Mouse (Mus musculus): ENCODE measurements around the gene Nsun7. TPM values are rescaled to one million over a fixed set of nuclear protein-coding genes. Genes with fewer than 3 reads are reported as not detected.

Gene Nsun7
- polyA plus RNA-seq, 1 experiment, result 1.3 TPM

DNA sequence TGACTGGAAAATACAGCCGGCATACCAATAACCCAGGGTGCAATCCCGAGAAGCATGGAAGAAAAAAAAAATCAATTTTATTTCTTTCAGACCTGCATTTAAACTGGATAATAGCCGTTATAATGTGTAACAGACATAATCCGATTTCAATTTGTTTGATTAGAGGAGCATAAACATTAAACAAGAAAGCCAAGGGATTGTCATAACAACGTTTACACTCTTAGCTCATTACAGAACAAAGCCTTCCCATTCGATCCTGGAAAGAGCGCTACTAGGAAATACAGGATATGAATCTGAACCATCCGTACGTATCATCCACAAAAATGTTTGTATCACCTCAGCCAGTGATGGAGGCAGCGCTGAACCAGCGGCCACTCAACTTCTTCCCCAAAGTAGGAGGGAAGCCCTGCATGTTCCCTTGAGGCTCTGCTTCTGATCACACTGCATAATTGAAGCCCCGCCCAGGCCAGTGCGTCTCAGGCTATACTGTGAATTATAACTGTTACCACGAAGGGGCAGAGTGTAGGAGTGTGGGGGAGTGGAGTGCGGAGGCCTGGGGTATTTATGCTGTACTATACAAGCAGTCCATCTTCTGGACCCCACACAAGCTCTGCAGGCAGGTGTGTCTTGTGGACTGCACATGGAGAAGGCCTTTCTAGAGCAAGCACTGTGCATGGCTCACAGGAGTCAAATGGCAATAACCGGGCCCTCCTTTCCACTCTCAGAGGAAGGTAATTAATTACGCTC lies 80.8 kb downstream of the Nsun7 start:
- no peak for TF ChIP-seq POLR2A (IDR thresholded peaks at IDR 0.05; ENCODE audit: borderline replicate concordance, extremely low read depth, low read depth, low read length)
- no peak for TF ChIP-seq CTCF (IDR thresholded peaks at IDR 0.05; ENCODE audit: insufficient read depth, low read length)
- DNase-seq, result no peak
- 74% methylated on average over 17 of the region's 17 CpGs for WGBS
- Histone ChIP-seq H3K4me3 (replicated peaks; ENCODE audit: extremely low read depth, low read depth, low read length) (no peak overlapping the region), H3K4me1 (ENCODE audit: control insufficient read depth, insufficient read depth, low read length) (peaks cover 8% of the 10 kb centered on the region; the same call in 1 of the 2 replicates)

DNA sequence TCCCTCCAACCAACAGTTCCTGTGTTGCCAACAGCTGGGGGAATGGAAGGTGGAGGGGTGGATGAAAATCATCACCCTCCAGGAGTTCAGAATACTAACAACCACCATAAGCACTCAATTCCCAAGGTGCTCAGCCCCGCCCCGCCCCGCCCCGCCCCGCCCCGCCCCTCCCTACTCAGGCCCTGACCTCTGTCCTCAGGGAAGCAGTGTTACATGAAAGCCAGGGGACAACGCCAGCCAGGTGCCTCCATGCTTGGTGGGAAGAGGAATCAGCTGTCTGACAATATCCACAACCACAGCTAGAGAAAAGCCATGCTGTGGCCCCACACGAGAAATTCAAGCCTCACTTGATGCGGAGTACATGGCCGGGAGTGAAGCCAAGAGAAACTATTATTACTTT lies 82.2 kb downstream of the Nsun7 start:
- 65% methylated on average over 10 of the region's 10 CpGs for WGBS
- H3K4me1 ChIP-seq (ENCODE audit: control insufficient read depth, insufficient read depth, low read length), result peaks cover 8% of the 10 kb centered on the region; the same call in 1 of the 2 replicates
- no peak for DNase-seq
- no peak overlapping the region for H3K4me3 ChIP-seq (replicated peaks; ENCODE audit: extremely low read depth, low read depth, low read length)
- TF ChIP-seq POLR2A (IDR thresholded peaks at IDR 0.05; ENCODE audit: borderline replicate concordance, extremely low read depth, low read depth, low read length) (no peak), CTCF (IDR thresholded peaks at IDR 0.05; ENCODE audit: insufficient read depth, low read length) (no peak)

DNA sequence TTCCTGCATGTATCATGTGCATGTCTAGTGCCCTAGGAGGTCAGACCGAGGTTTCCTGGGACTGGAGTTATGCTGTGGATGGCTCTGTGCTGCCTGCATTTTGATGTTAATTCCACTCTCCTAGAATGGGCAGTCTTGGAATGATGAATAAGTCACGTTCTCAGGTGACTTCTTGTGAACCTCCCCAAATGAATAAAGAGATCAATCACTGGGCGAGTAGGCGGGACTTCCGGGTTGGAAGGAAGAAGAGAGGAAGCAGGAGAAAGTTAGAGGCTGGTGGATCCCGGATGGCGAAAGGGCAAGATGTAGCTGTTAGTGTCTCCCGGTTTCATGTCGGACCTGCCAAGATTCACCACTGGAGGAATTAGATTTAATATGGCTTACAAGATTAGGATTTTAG lies 82.6 kb downstream of the Nsun7 start:
- no peak for TF ChIP-seq CTCF (IDR thresholded peaks at IDR 0.05; ENCODE audit: insufficient read depth, low read length)
- TF ChIP-seq POLR2A (IDR thresholded peaks at IDR 0.05; ENCODE audit: borderline replicate concordance, extremely low read depth, low read depth, low read length), result no peak
- DNase-seq, result no peak
- H3K4me1 ChIP-seq (ENCODE audit: control insufficient read depth, insufficient read depth, low read length), result peaks cover 7% of the 10 kb centered on the region; the same call in 1 of the 2 replicates
- WGBS, result 71% methylated on average over 9 of the region's 9 CpGs
- H3K4me3 ChIP-seq (replicated peaks; ENCODE audit: extremely low read depth, low read depth, low read length), result no peak overlapping the region

DNA sequence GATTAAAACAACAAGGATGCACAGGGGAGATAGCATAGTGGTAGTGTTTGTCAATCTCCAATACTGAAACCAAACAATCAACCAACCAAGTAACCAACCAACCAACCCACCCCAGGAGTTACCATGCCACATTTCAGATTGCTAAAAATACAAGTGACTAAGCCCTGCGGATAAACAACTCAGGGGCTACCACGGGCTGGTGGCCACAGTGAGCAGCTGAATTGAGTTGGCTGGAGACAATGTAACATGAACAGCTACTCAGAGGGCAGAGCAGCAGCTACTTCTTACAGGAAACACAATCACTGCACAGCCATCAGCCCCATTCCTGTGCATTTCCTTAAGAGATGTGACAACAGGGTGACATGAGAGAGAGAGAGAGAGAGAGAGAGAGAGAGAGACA lies 84.5 kb downstream of the Nsun7 start:
- 58% methylated on average over 2 of the region's 2 CpGs for WGBS
- DNase-seq, result no peak
- no peak overlapping the region for H3K4me3 ChIP-seq (replicated peaks; ENCODE audit: extremely low read depth, low read depth, low read length)
- TF ChIP-seq POLR2A (IDR thresholded peaks at IDR 0.05; ENCODE audit: borderline replicate concordance, extremely low read depth, low read depth, low read length) (no peak), CTCF (IDR thresholded peaks at IDR 0.05; ENCODE audit: insufficient read depth, low read length) (no peak)
- H3K4me1 ChIP-seq (ENCODE audit: control insufficient read depth, insufficient read depth, low read length), result no peaks in the 10 kb centered on the region

- TF ChIP-seq POLR2A (IDR thresholded peaks at IDR 0.05; ENCODE audit: borderline replicate concordance, extremely low read depth, low read depth, low read length) (no peak), CTCF (IDR thresholded peaks at IDR 0.05; ENCODE audit: insufficient read depth, low read length) (no peak)
- 54% methylated on average over 3 of the region's 3 CpGs for WGBS
- DNase-seq, result no peak
- Histone ChIP-seq H3K4me3 (replicated peaks; ENCODE audit: extremely low read depth, low read depth, low read length) (no peak overlapping the region), H3K4me1 (ENCODE audit: control insufficient read depth, insufficient read depth, low read length) (no peaks in the 10 kb centered on the region)
Observed at GRCm38 (mm10) chr5:66345140-66345539, 85.4 kb downstream of the Nsun7 start.

DNA sequence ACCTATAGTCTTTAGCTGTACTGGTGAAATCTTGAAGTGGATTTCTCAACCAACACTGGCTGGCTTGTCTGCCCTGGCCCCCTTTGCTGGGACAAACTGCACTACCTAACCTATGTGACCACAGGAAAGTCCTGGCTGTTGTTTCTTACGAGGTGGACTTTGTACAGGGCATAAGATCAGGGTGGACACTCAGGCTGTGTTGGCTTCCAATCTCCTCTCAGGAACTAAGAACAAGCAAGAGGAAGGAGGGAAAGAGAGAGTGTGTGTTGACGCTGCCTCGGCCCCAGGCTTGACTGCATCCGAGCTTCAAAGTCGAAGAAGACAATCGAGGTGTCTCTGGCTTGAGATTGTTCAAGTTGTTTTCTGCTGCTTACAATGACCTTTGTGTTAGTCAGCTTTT lies 87.1 kb downstream of the Nsun7 start:
- Histone ChIP-seq H3K4me3 (replicated peaks; ENCODE audit: extremely low read depth, low read depth, low read length) (no peak overlapping the region), H3K4me1 (ENCODE audit: control insufficient read depth, insufficient read depth, low read length) (no peaks in the 10 kb centered on the region)
- no peak for TF ChIP-seq POLR2A (IDR thresholded peaks at IDR 0.05; ENCODE audit: borderline replicate concordance, extremely low read depth, low read depth, low read length)
- no peak for TF ChIP-seq CTCF (IDR thresholded peaks at IDR 0.05; ENCODE audit: insufficient read depth, low read length)
- DNase-seq, result no peak
- 87% methylated on average over 6 of the region's 6 CpGs for WGBS

Other genes with a start within 250 kb of the Nsun7 start
- gene Rbm47, start 86.8 kb upstream of the Nsun7 start, polyA plus RNA-seq (2012; rRNA removed), result 33.1 and 37.2 TPM in 2 replicates